In genomic region chr19:7299052-7299451, GRCm38 (mm10) we compare ENCODE assay signal across 10 mouse cellular contexts. TPM values are rescaled to one million over a fixed set of nuclear protein-coding genes. Genes with fewer than 3 reads are reported as not detected.
DNase-seq lines count a peak whose midpoint lies in the region; ATAC-seq and TF ChIP-seq lines count a peak whose summit lies in the region.
"Had no signal": no experiment of that assay in that cellular context is flagged by ENCODE, and none has a peak within 500 bp of the region (broad histone marks: within the 10 kb centered on the region; RNA-seq: fewer than 3 reads in every experiment).

No protein-coding gene starts in this region.

- H3K9me3 ChIP-seq in heart, embryonic 12.5 days (replicated peaks): no peaks in the 10 kb centered on the region
- H3K9me3 ChIP-seq in stomach, embryonic 15.5 days: no peaks in the 10 kb centered on the region
- no peaks in the 10 kb centered on the region for H3K9me3 ChIP-seq in stomach, postnatal 0 days (ENCODE audit: control insufficient read depth, low read length)
- H3K9me3 ChIP-seq in kidney, embryonic 16.5 days (ENCODE audit: low read length): no peaks in the 10 kb centered on the region
- H3K9me3 ChIP-seq: embryonic facial prominence, embryonic 12.5 days; limb, embryonic 13.5 days had no signal

- H3K9ac ChIP-seq in heart, embryonic 12.5 days: no peak overlapping the region
- H3K9ac ChIP-seq in stomach, embryonic 15.5 days: no peak overlapping the region
- no peak overlapping the region for H3K9ac ChIP-seq in stomach, postnatal 0 days (ENCODE audit: low read length)
- H3K9ac ChIP-seq in kidney, embryonic 16.5 days (replicated peaks; ENCODE audit: low read length): no peak overlapping the region
- H3K9ac ChIP-seq: embryonic facial prominence, embryonic 12.5 days; limb, embryonic 13.5 days had no signal

- no peak for TF ChIP-seq EP300 in stomach, postnatal 0 days (optimal IDR thresholded peaks at IDR 0.05)

- no peak overlapping the region for H3K4me3 ChIP-seq in heart, embryonic 12.5 days
- no peak overlapping the region for H3K4me3 ChIP-seq in stomach, embryonic 15.5 days (replicated peaks)
- no peak overlapping the region for H3K4me3 ChIP-seq in stomach, postnatal 0 days (ENCODE audit: low read depth, low read length)
- H3K4me3 ChIP-seq in kidney, embryonic 16.5 days (ENCODE audit: low read length): no peak overlapping the region
- H3K4me3 ChIP-seq: embryonic facial prominence, embryonic 12.5 days; limb, embryonic 13.5 days had no signal

- no peak for TF ChIP-seq CTCF in stomach, postnatal 0 days (IDR thresholded peaks at IDR 0.05; ENCODE audit: low read depth)

- H3K27me3 ChIP-seq in heart, embryonic 12.5 days (replicated peaks): no peaks in the 10 kb centered on the region
- H3K27me3 ChIP-seq in stomach, embryonic 15.5 days (replicated peaks): no peaks in the 10 kb centered on the region
- no peaks in the 10 kb centered on the region for H3K27me3 ChIP-seq in stomach, postnatal 0 days (ENCODE audit: control insufficient read depth, insufficient read depth, low read length)
- no peaks in the 10 kb centered on the region for H3K27me3 ChIP-seq in kidney, embryonic 16.5 days (ENCODE audit: insufficient read depth, low read length)
- H3K27me3 ChIP-seq: embryonic facial prominence, embryonic 12.5 days; limb, embryonic 13.5 days had no signal

- peak overlapping the region; percentile 28; the same call in 1 of the 2 replicates for H3K27ac ChIP-seq in heart, embryonic 12.5 days (ENCODE audit: poor library complexity, severe bottlenecking)
- H3K27ac ChIP-seq in stomach, embryonic 15.5 days: peak overlapping the region; percentile 2; the same call in 1 of the 2 replicates
- H3K27ac ChIP-seq in stomach, postnatal 0 days (replicated peaks): no peak overlapping the region
- no peak overlapping the region for H3K27ac ChIP-seq in kidney, embryonic 16.5 days (ENCODE audit: low read length)
- H3K27ac ChIP-seq: embryonic facial prominence, embryonic 12.5 days; limb, embryonic 13.5 days had no signal

- ATAC-seq in heart, embryonic 12.5 days (ENCODE audit: insufficient number of reproducible peaks, low FRiP score): no peak
- peak; percentile 12; the same call in 1 of the 2 replicates for ATAC-seq in stomach, embryonic 15.5 days (ENCODE audit: insufficient read depth, low FRiP score, low read depth)
- ATAC-seq in stomach, postnatal 0 days (ENCODE audit: low FRiP score, low TSS enrichment): no peak
- ATAC-seq in kidney, embryonic 16.5 days (ENCODE audit: low FRiP score, low TSS enrichment): no peak

- peaks cover 55% of the 10 kb centered on the region for H3K4me1 ChIP-seq in heart, embryonic 12.5 days (replicated peaks)
- peaks cover 28% of the 10 kb centered on the region for H3K4me1 ChIP-seq in stomach, embryonic 15.5 days
- H3K4me1 ChIP-seq in stomach, postnatal 0 days (replicated peaks; ENCODE audit: control insufficient read depth, insufficient read depth): peaks cover 10% of the 10 kb centered on the region
- H3K4me1 ChIP-seq in kidney, embryonic 16.5 days (ENCODE audit: insufficient read depth, low read length): peaks cover 45% of the 10 kb centered on the region

- H3K4me2 ChIP-seq in heart, embryonic 12.5 days: no peak overlapping the region
- H3K4me2 ChIP-seq in stomach, embryonic 15.5 days: no peak overlapping the region
- H3K4me2 ChIP-seq in stomach, postnatal 0 days (replicated peaks; ENCODE audit: low read depth): no peak overlapping the region
- no peak overlapping the region for H3K4me2 ChIP-seq in kidney, embryonic 16.5 days (replicated peaks; ENCODE audit: low read depth, low read length)
- H3K4me2 ChIP-seq: embryonic facial prominence, embryonic 12.5 days; limb, embryonic 13.5 days had no signal

- H3K36me3 ChIP-seq in heart, embryonic 12.5 days: peaks cover 3% of the 10 kb centered on the region
- H3K36me3 ChIP-seq in stomach, embryonic 15.5 days: no peaks in the 10 kb centered on the region
- H3K36me3 ChIP-seq in stomach, postnatal 0 days (ENCODE audit: control insufficient read depth, insufficient read depth, low read length): no peaks in the 10 kb centered on the region; the same call in 1 of the 2 replicates
- H3K36me3 ChIP-seq in kidney, embryonic 16.5 days (ENCODE audit: insufficient read depth, low read length): 0 out of 2 replicates have a peak, but pooled peaks cover 3% of the 10 kb centered on the region

- intact Hi-C loops in left cerebral cortex, postnatal 4 days (cut with DNase I): no loop called here

- DNase-seq in heart, adult 8-10 months (ENCODE audit: low spot score): no peak
- no peak for DNase-seq in stomach, postnatal 0 days (ENCODE audit: low spot score)
- peak; percentile 63 for DNase-seq in left cerebral cortex, postnatal 4 days
- no peak for DNase-seq in gastrocnemius, postnatal 25 days
- DNase-seq in natural killer cell, adult 2 months (ENCODE audit: low spot score in 2 of 2): no peak

RNA-seq across cellular contexts. Expression of gene Rcor2, which starts 31.9 kb away (rescaled TPM):
- polyA plus RNA-seq in heart, embryonic 12.5 days (2016; fragmentation: Nextera tagmentation; extraction: Ambion mirVana): 16.3 and 16.5 TPM in 2 replicates
- total RNA-seq in heart, adult 8-10 months (2022): 10 to 100 TPM in 1 of 4 experiments, 1 to 10 TPM in 3; 5.5 to 12.7 (median 7.3) TPM
- polyA plus RNA-seq in stomach, embryonic 15.5 days (2015; fragmentation: Nextera tagmentation; extraction: Ambion mirVana): 13.4 and 15.0 TPM in 2 replicates
- 2.2 and 2.4 TPM in 2 replicates for polyA plus RNA-seq in stomach, postnatal 0 days (2015; fragmentation: Nextera tagmentation; extraction: Ambion mirVana)
- 10 to 100 TPM; 29.7 to 30.4 TPM for total RNA-seq in left cerebral cortex, postnatal 4 days (2021)
- total RNA-seq in gastrocnemius, postnatal 25 days (2021): 1 to 10 TPM; 2.6 to 4.2 TPM
- polyA plus RNA-seq in kidney, embryonic 16.5 days (2015; fragmentation: Nextera tagmentation; extraction: Ambion mirVana): 8.7 and 10.8 TPM in 2 replicates

RNA-seq across cellular contexts. Expression of gene Mark2, which starts 42.6 kb away (rescaled TPM):
- 40.8 and 49.3 TPM in 2 replicates for polyA plus RNA-seq in heart, embryonic 12.5 days (2016; fragmentation: Nextera tagmentation; extraction: Ambion mirVana)
- 10 to 100 TPM; 44.5 to 54.2 (median 47.1) TPM for total RNA-seq in heart, adult 8-10 months (2022)
- 55.7 and 57.7 TPM in 2 replicates for polyA plus RNA-seq in stomach, embryonic 15.5 days (2015; fragmentation: Nextera tagmentation; extraction: Ambion mirVana)
- polyA plus RNA-seq in stomach, postnatal 0 days (2015; fragmentation: Nextera tagmentation; extraction: Ambion mirVana): 44.7 and 56.0 TPM in 2 replicates
- total RNA-seq in left cerebral cortex, postnatal 4 days (2021): 100 to 1,000 TPM in 1 of 2 experiments, 10 to 100 TPM in 1; 91.2 to 108 TPM
- total RNA-seq in gastrocnemius, postnatal 25 days (2021): 10 to 100 TPM; 27.4 to 30.6 TPM
- polyA plus RNA-seq in kidney, embryonic 16.5 days (2015; fragmentation: Nextera tagmentation; extraction: Ambion mirVana): 40.6 and 44.9 TPM in 2 replicates

RNA-seq across cellular contexts. Expression of gene Naa40, which starts 58.1 kb away (rescaled TPM):
- polyA plus RNA-seq in heart, embryonic 12.5 days (2016; fragmentation: Nextera tagmentation; extraction: Ambion mirVana): 64.1 and 66.3 TPM in 2 replicates
- total RNA-seq in heart, adult 8-10 months (2022): 10 to 100 TPM; 11.7 to 21.1 (median 17.1) TPM
- polyA plus RNA-seq in stomach, embryonic 15.5 days (2015; fragmentation: Nextera tagmentation; extraction: Ambion mirVana): 47.0 and 51.6 TPM in 2 replicates
- polyA plus RNA-seq in stomach, postnatal 0 days (2015; fragmentation: Nextera tagmentation; extraction: Ambion mirVana): 20.1 and 20.5 TPM in 2 replicates
- total RNA-seq in left cerebral cortex, postnatal 4 days (2021): 10 to 100 TPM; 45.6 to 49.9 TPM
- total RNA-seq in gastrocnemius, postnatal 25 days (2021): 10 to 100 TPM in 1 of 2 experiments, 1 to 10 TPM in 1; 8.3 to 13.0 TPM
- polyA plus RNA-seq in kidney, embryonic 16.5 days (2015; fragmentation: Nextera tagmentation; extraction: Ambion mirVana): 81.4 and 88.0 TPM in 2 replicates

Comparison
In these comparisons a context has a peak if more than half of its experiments do, and no peak if none do; other contexts are left out.
1. H3K27ac ChIP-seq: peak in heart, embryonic 12.5 days (single experiment) and stomach, embryonic 15.5 days (single experiment); none in stomach, postnatal 0 days (single experiment) and kidney, embryonic 16.5 days (single experiment).